Mouse (Mus musculus) lung, adult 2 months (tissue): ENCODE results near the gene Bend3. TPM values are rescaled to one million over a fixed set of nuclear protein-coding genes. Genes with fewer than 3 reads are reported as not detected.

Experiments
- DNase-seq: peaks from one replicate; pipeline ENCODE4 v3.0.0; 2022
- H3K4me1 ChIP-seq: fragments of 200-500 bp; 2 replicates; pipeline ENCODE4 v1.6.1; 2011; ENCODE audit warnings: low read length; ENCODE audit not compliant: control insufficient read depth, insufficient read depth
- H3K4me3 ChIP-seq: fragments of 200-500 bp; replicated peaks from 2 replicates; pipeline ENCODE3; 2011; ENCODE audit warnings: low read depth, mild to moderate bottlenecking, control low read depth, low read length; ENCODE audit errors: extremely low read depth
- CTCF ChIP-seq: fragments of 200-500 bp; IDR thresholded peaks from 2 replicates; pipeline ENCODE4 v1.5.1; 2011; ENCODE audit warnings: mild to moderate bottlenecking, low read length, control low read depth; ENCODE audit not compliant: insufficient read depth
- POLR2A ChIP-seq: fragments of 200-500 bp; IDR thresholded peaks from 2 replicates; pipeline ENCODE4 v1.6.1; 2011; ENCODE audit warnings: low read depth, mild to moderate bottlenecking, control low read depth, low read length, borderline replicate concordance; ENCODE audit errors: extremely low read depth
- WGBS: fragments of 180-500 bp; shearing (Covaris S2); methylation state at CpG from one replicate; pipeline ENCODE4 v1.1.7; 2018; 5-methylcytosine and 5-hydroxymethylcytosine counted together
- polyA plus RNA-seq: library from polyadenylated mRNA; depleted of rRNA; stranded (reverse); fragments of >200 nt; gene quantifications from 2 replicates; pipeline ENCODE4 v1.2.3, GENCODE M21; 2012; rRNA removed

Bend3 gene
- polyA plus RNA-seq, 1 experiment, result 4.0 TPM

- Histone ChIP-seq H3K4me1 (no peaks in the 10 kb centered on the region), H3K4me3 (no peak overlapping the region)
- no peak for DNase-seq
- TF ChIP-seq POLR2A (no peak), CTCF (0 out of 2 replicates have a peak, but pooled peaks have one; percentile 11)
- WGBS, result 61% methylated on average over 5 of the region's 5 CpGs
These were observed 70.8 kb downstream of the Bend3 start for GRCm38 (mm10) chr10:43549411-43549810.

- Histone ChIP-seq H3K4me3 (no peak overlapping the region), H3K4me1 (no peaks in the 10 kb centered on the region)
- 37% methylated on average over 3 of the region's 3 CpGs for WGBS
- no peak for TF ChIP-seq POLR2A
- TF ChIP-seq CTCF, result no peak
- no peak for DNase-seq
These were observed 72.3 kb downstream of the Bend3 start for GRCm38 (mm10) chr10:43550923-43551322.

- 41% methylated on average over 3 of the region's 3 CpGs for WGBS
- Histone ChIP-seq H3K4me3 (no peak overlapping the region), H3K4me1 (no peaks in the 10 kb centered on the region)
- TF ChIP-seq POLR2A (no peak), CTCF (no peak)
- no peak for DNase-seq
These were observed 72.8 kb downstream of the Bend3 start for GRCm38 (mm10) chr10:43551388-43551787.

GRCm38 (mm10) chr10:43557630-43558165 lies 79.1 kb downstream of the Bend3 start:
- TF ChIP-seq CTCF (no peak), POLR2A (no peak)
- DNase-seq, result no peak
- Histone ChIP-seq H3K4me1 (no peaks in the 10 kb centered on the region), H3K4me3 (no peak overlapping the region)
- WGBS, result 84% methylated on average over 5 of the region's 5 CpGs

GRCm38 (mm10) chr10:43559313-43559712 lies 80.7 kb downstream of the Bend3 start:
- TF ChIP-seq POLR2A (no peak), CTCF (no peak)
- DNase-seq, result no peak
- H3K4me3 ChIP-seq, result no peak overlapping the region
- H3K4me1 ChIP-seq, result no peaks in the 10 kb centered on the region
- WGBS, result 70% methylated on average over 11 of the region's 11 CpGs

GRCm38 (mm10) chr10:43560765-43561164 lies 82.1 kb downstream of the Bend3 start:
- no peak for DNase-seq
- no peak for TF ChIP-seq POLR2A
- no peak for TF ChIP-seq CTCF
- WGBS, result 33% methylated on average over 2 of the region's 2 CpGs
- Histone ChIP-seq H3K4me1 (no peaks in the 10 kb centered on the region), H3K4me3 (no peak overlapping the region)

- TF ChIP-seq POLR2A, result no peak
- no peak for TF ChIP-seq CTCF
- H3K4me1 ChIP-seq, result no peaks in the 10 kb centered on the region
- 90% methylated on average over 2 of the region's 2 CpGs for WGBS
- no peak overlapping the region for H3K4me3 ChIP-seq
- no peak for DNase-seq
These were observed 82.7 kb downstream of the Bend3 start for GRCm38 (mm10) chr10:43561311-43561710.

Other genes starting within 250 kb of the Bend3 start
- 44.3 and 73.8 TPM in 2 replicates for gene Gm9803, start 45.3 kb downstream of the Bend3 start, polyA plus RNA-seq
- 3.1 and 7.1 TPM in 2 replicates for gene 1700021F05Rik, start 62.2 kb downstream of the Bend3 start, polyA plus RNA-seq
- gene Cd24a, start 99.5 kb downstream of the Bend3 start, polyA plus RNA-seq, result 212 and 239 TPM in 2 replicates